Mouse (Mus musculus) hindbrain, embryonic 10.5 days (tissue): Measurements from ENCODE around the gene Glyctk. TPM values are rescaled to one million over a fixed set of nuclear protein-coding genes. Genes with fewer than 3 reads are reported as not detected.
A peak's percentile ranks its signal among the peaks of the same experiment; 100 is the strongest.

ENCODE experiments used
- DNase-seq: peaks from one replicate; pipeline ENCODE4 v3.0.0-alpha.2; 2017; ENCODE audit warnings: low spot score
- H3K27ac ChIP-seq: fragments of 300-500 bp; sonication (generic); 2 replicates; pipeline ENCODE4 v1.5.1; 2016; ENCODE audit warnings: mild to moderate bottlenecking, moderate library complexity
- H3K27me3 ChIP-seq: fragments of 300-500 bp; sonication (generic); 2 replicates; pipeline ENCODE4 v1.6.1; 2016; ENCODE audit warnings: mild to moderate bottlenecking; ENCODE audit not compliant: poor library complexity, insufficient read depth, severe bottlenecking
- H3K36me3 ChIP-seq: fragments of 300-500 bp; sonication (generic); 2 replicates; pipeline ENCODE4 v1.6.1; 2016; ENCODE audit warnings: mild to moderate bottlenecking, moderate library complexity
- H3K4me1 ChIP-seq: fragments of 300-500 bp; sonication (generic); replicated peaks from 2 replicates; pipeline ENCODE4 v1.6.1; 2016; ENCODE audit warnings: mild to moderate bottlenecking
- H3K4me3 ChIP-seq: fragments of 300-500 bp; sonication (generic); 2 replicates; pipeline ENCODE4 v1.5.1; 2016; ENCODE audit warnings: mild to moderate bottlenecking, moderate library complexity
- H3K9me3 ChIP-seq: fragments of 300-500 bp; sonication (generic); 2 replicates; pipeline ENCODE4 v1.6.1; 2016; ENCODE audit warnings: mild to moderate bottlenecking, moderate library complexity
- whole genome bisulfite sequencing: fragments of 180-500 bp; shearing (Covaris S2); methylation state at CpG from one replicate; pipeline ENCODE4 v1.1.7; 2016; 5-methylcytosine and 5-hydroxymethylcytosine counted together
- polyA plus RNA-seq: library from polyadenylated mRNA; unstranded; fragments of >200 nt; fragmentation: Nextera tagmentation; extraction: Ambion mirVana; gene quantifications from 2 replicates; pipeline ENCODE4 v1.2.1, GENCODE M21; 2016

The Glyctk gene
- polyA plus RNA-seq, 1 experiment from 2014 or later = 4.5 TPM

- Histone ChIP-seq H3K4me3 (no peak overlapping the region), H3K27ac (peak overlapping the region; percentile 50; the same call in 1 of the 2 replicates), H3K27me3 (no peaks in the 10 kb centered on the region; the same call in 1 of the 2 replicates), H3K36me3 (peaks cover 34% of the 10 kb centered on the region), H3K9me3 (no peaks in the 10 kb centered on the region), H3K4me1 (peaks cover 31% of the 10 kb centered on the region)
- WGBS = 63% methylated on average over 5 of the region's 5 CpGs
- peak; percentile 74 for DNase-seq
Measured at GRCm38 (mm10) chr9:106156419-106156818, 1.5 kb downstream of the Glyctk start.

- peaks cover 15% of the 10 kb centered on the region for H3K27me3 ChIP-seq
- no peaks in the 10 kb centered on the region for H3K9me3 ChIP-seq
- 93% methylated on average over 9 of the region's 9 CpGs for WGBS
- no peak overlapping the region for H3K27ac ChIP-seq
- DNase-seq = no peak
- peaks cover 33% of the 10 kb centered on the region for H3K4me1 ChIP-seq
- peaks cover 39% of the 10 kb centered on the region for H3K36me3 ChIP-seq
- no peak overlapping the region for H3K4me3 ChIP-seq
Measured at GRCm38 (mm10) chr9:106154106-106154505, 3.8 kb downstream of the Glyctk start.

GRCm38 (mm10) chr9:106149399-106149754 lies 8.6 kb downstream of the Glyctk start:
- peaks cover 40% of the 10 kb centered on the region for H3K27me3 ChIP-seq
- peak overlapping the region; percentile 68 for H3K4me3 ChIP-seq
- H3K4me1 ChIP-seq = peaks cover 38% of the 10 kb centered on the region
- peak overlapping the region; percentile 97 for H3K27ac ChIP-seq
- peaks cover 34% of the 10 kb centered on the region for H3K36me3 ChIP-seq
- no peaks in the 10 kb centered on the region for H3K9me3 ChIP-seq
- 20% methylated on average over 10 of the region's 10 CpGs for WGBS
- no peak for DNase-seq

GRCm38 (mm10) chr9:106148541-106149398 lies 9.2 kb downstream of the Glyctk start:
- DNase-seq = peak; percentile 77

GRCm38 (mm10) chr9:106147851-106148431 lies 10.0 kb downstream of the Glyctk start:
- peaks cover 40% of the 10 kb centered on the region for H3K27me3 ChIP-seq
- DNase-seq = peak; percentile 50
- peak overlapping the region; percentile 97 for H3K27ac ChIP-seq
- H3K9me3 ChIP-seq = no peaks in the 10 kb centered on the region
- H3K4me1 ChIP-seq = peaks cover 38% of the 10 kb centered on the region
- peak overlapping the region; percentile 68 for H3K4me3 ChIP-seq
- WGBS = 4% methylated on average over 10 of the region's 10 CpGs
- H3K36me3 ChIP-seq = peaks cover 20% of the 10 kb centered on the region

More at GRCm38 (mm10) chr9:106148541-106149398, 9.2 kb downstream of the Glyctk start:
- Histone ChIP-seq H3K27ac (peak overlapping the region; percentile 97), H3K4me3 (peak overlapping the region; percentile 68), H3K36me3 (peaks cover 28% of the 10 kb centered on the region), H3K27me3 (peaks cover 40% of the 10 kb centered on the region), H3K9me3 (no peaks in the 10 kb centered on the region), H3K4me1 (peaks cover 38% of the 10 kb centered on the region)
- WGBS = 2% methylated on average over 36 of the region's 36 CpGs

GRCm38 (mm10) chr9:106147281-106147680 lies 10.7 kb downstream of the Glyctk start:
- peaks cover 38% of the 10 kb centered on the region for H3K4me1 ChIP-seq
- peak overlapping the region; percentile 68 for H3K4me3 ChIP-seq
- peaks cover 40% of the 10 kb centered on the region for H3K27me3 ChIP-seq
- H3K27ac ChIP-seq = peak overlapping the region; percentile 97
- 34% methylated on average over 5 of the region's 5 CpGs for WGBS
- H3K36me3 ChIP-seq = peaks cover 13% of the 10 kb centered on the region
- DNase-seq = no peak
- H3K9me3 ChIP-seq = no peaks in the 10 kb centered on the region

GRCm38 (mm10) chr9:106145582-106145981 lies 12.4 kb downstream of the Glyctk start:
- H3K27me3 ChIP-seq = peaks cover 40% of the 10 kb centered on the region
- H3K9me3 ChIP-seq = no peaks in the 10 kb centered on the region
- peaks cover 48% of the 10 kb centered on the region for H3K4me1 ChIP-seq
- H3K27ac ChIP-seq = no peak overlapping the region
- H3K4me3 ChIP-seq = no peak overlapping the region
- 85% methylated on average over 2 of the region's 2 CpGs for WGBS
- H3K36me3 ChIP-seq = no peaks in the 10 kb centered on the region
- DNase-seq = no peak

GRCm38 (mm10) chr9:106144176-106144575 lies 13.8 kb downstream of the Glyctk start:
- no peak for DNase-seq
- H3K27me3 ChIP-seq = peaks cover 26% of the 10 kb centered on the region
- H3K4me1 ChIP-seq = peaks cover 40% of the 10 kb centered on the region
- no peak overlapping the region for H3K27ac ChIP-seq
- H3K9me3 ChIP-seq = no peaks in the 10 kb centered on the region
- H3K36me3 ChIP-seq = no peaks in the 10 kb centered on the region
- H3K4me3 ChIP-seq = no peak overlapping the region
- 92% methylated on average over 7 of the region's 7 CpGs for WGBS

- no peaks in the 10 kb centered on the region for H3K36me3 ChIP-seq
- no peak overlapping the region for H3K4me3 ChIP-seq
- WGBS = 81% methylated on average over 12 of the region's 12 CpGs
- peak overlapping the region; percentile 54 for H3K27ac ChIP-seq
- no peaks in the 10 kb centered on the region for H3K9me3 ChIP-seq
- H3K4me1 ChIP-seq = peaks cover 29% of the 10 kb centered on the region
- no peak for DNase-seq
- H3K27me3 ChIP-seq = peaks cover 5% of the 10 kb centered on the region; the same call in 1 of the 2 replicates
Measured at GRCm38 (mm10) chr9:106141955-106142354, 16.0 kb downstream of the Glyctk start.

- Histone ChIP-seq H3K27ac (peak overlapping the region; percentile 62; the same call in 1 of the 2 replicates), H3K4me3 (no peak overlapping the region), H3K27me3 (no peaks in the 10 kb centered on the region), H3K36me3 (no peaks in the 10 kb centered on the region), H3K9me3 (no peaks in the 10 kb centered on the region), H3K4me1 (peaks cover 27% of the 10 kb centered on the region)
- 75% methylated on average over 10 of the region's 10 CpGs for WGBS
- no peak for DNase-seq
Measured at GRCm38 (mm10) chr9:106139763-106140162, 18.2 kb downstream of the Glyctk start.

GRCm38 (mm10) chr9:106137671-106138216 lies 20.2 kb downstream of the Glyctk start:
- no peak overlapping the region for H3K4me3 ChIP-seq
- H3K27ac ChIP-seq = peak overlapping the region; percentile 14; the same call in 1 of the 2 replicates
- no peak for DNase-seq
- H3K27me3 ChIP-seq = no peaks in the 10 kb centered on the region
- H3K9me3 ChIP-seq = no peaks in the 10 kb centered on the region
- H3K36me3 ChIP-seq = no peaks in the 10 kb centered on the region
- H3K4me1 ChIP-seq = peaks cover 27% of the 10 kb centered on the region
- WGBS = 40% methylated on average over 10 of the region's 10 CpGs

- H3K4me1 ChIP-seq = peaks cover 30% of the 10 kb centered on the region
Measured at GRCm38 (mm10) chr9:106130250-106130649, 27.7 kb downstream of the Glyctk start.

GRCm38 (mm10) chr9:106129072-106129471 lies 28.9 kb downstream of the Glyctk start:
- 86% methylated on average over 2 of the region's 2 CpGs for WGBS
- DNase-seq = no peak
- H3K4me3 ChIP-seq = no peak overlapping the region
- no peaks in the 10 kb centered on the region for H3K36me3 ChIP-seq
- H3K27me3 ChIP-seq = no peaks in the 10 kb centered on the region
- H3K9me3 ChIP-seq = no peaks in the 10 kb centered on the region
- peak overlapping the region; percentile 90 for H3K27ac ChIP-seq
- peaks cover 30% of the 10 kb centered on the region for H3K4me1 ChIP-seq

More at GRCm38 (mm10) chr9:106130250-106130649, 27.7 kb downstream of the Glyctk start:
- no peaks in the 10 kb centered on the region for H3K9me3 ChIP-seq
- H3K27ac ChIP-seq = no peak overlapping the region
- H3K27me3 ChIP-seq = no peaks in the 10 kb centered on the region
- no peak for DNase-seq
- H3K36me3 ChIP-seq = no peaks in the 10 kb centered on the region
- no peak overlapping the region for H3K4me3 ChIP-seq
- WGBS = 83% methylated on average over 7 of the region's 7 CpGs
